Mouse (Mus musculus): Measurements from ENCODE around the gene Baiap2l1.

DNA sequence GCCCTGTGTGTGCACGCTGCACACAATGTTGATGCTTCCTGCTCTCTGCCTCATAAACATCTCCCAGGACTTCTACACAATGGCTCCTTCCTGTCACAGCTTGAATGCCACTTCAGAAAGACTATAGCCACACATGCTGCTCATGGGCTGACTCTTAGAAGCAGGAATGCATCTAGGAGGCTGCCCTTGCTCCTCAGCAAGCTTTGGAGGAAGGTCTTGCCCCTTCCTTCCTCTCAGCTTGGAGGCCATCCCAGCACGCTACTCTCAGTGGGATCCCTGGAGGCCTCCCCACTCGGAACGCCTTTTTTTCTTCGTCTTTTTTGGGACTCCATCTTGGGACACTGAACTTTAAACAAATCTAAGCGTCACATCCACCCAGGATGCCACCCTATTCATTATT lies 83.0 kb downstream of the Baiap2l1 start:
- TF ChIP-seq POLR2A (IDR thresholded peaks at IDR 0.05; ENCODE audit: low read depth, low read length): no peak
- no peak for TF ChIP-seq CTCF (IDR thresholded peaks at IDR 0.05; ENCODE audit: borderline replicate concordance, insufficient read depth, low read length)
